Mouse (Mus musculus): ENCODE data around the gene Trmt2b. TPM values are rescaled to one million over a fixed set of nuclear protein-coding genes. Genes with fewer than 3 reads are reported as not detected.

Gene Trmt2b
- total and polyA plus RNA-seq, 3 experiments = 16.7 to 26.4 (median 19.2) TPM

GRCm38 (mm10) chrX:134174699-134175098, 102.1 kb downstream of the Trmt2b start:
- TF ChIP-seq JUN (IDR thresholded peaks at IDR 0.05; ENCODE audit: insufficient read depth, low read depth, low read length) (no peak), NELFE (IDR thresholded peaks at IDR 0.05; ENCODE audit: low read depth, low read length) (no peak), BHLHE40 (IDR thresholded peaks at IDR 0.05; ENCODE audit: low read depth, low read length) (no peak), RAD21 (IDR thresholded peaks at IDR 0.05; ENCODE audit: low read depth, low read length) (no peak), ZMIZ1 (IDR thresholded peaks at IDR 0.05; ENCODE audit: low read depth, low read length) (no peak), HCFC1 (IDR thresholded peaks at IDR 0.05; ENCODE audit: low read depth, low read length) (no peak), TCF12 (IDR thresholded peaks at IDR 0.05; ENCODE audit: low read depth, low read length) (no peak), KAT2A (IDR thresholded peaks at IDR 0.05; ENCODE audit: insufficient replicate concordance, low read length) (no peak), ZNF384 (IDR thresholded peaks at IDR 0.05; ENCODE audit: low read depth, low read length) (no peak), USF2 (conservative IDR thresholded peaks at IDR 0.05; ENCODE audit: low read depth, low read length) (no peak)
- dilution Hi-C loops (cut with MboI; ENCODE audit: extremely low pct_ligation_motif_present, extremely low pct_unique_long_range_greater_than_20kb, low sequenced_read_pairs) (no loop called here), in situ Hi-C loops (cut with MboI; ENCODE audit: low pct_ligation_motif_present, low pct_unique_long_range_greater_than_20kb, low sequenced_read_pairs) (no loop called here)
- Histone ChIP-seq H3K27ac (ENCODE audit: insufficient read depth, low read depth) (no peak overlapping the region), H3K27me3 (replicated peaks) (no peaks in the 10 kb centered on the region), H3K9ac (ENCODE audit: insufficient read depth, low read depth) (no peak overlapping the region), H3K79me2 (replicated peaks; ENCODE audit: control insufficient read depth, extremely low read depth, insufficient read depth, poor library complexity, severe bottlenecking) (no peaks in the 10 kb centered on the region), H3K9me3 (replicated peaks; ENCODE audit: low read length) (no peaks in the 10 kb centered on the region), H3K4me2 (ENCODE audit: insufficient read depth, low read depth, poor library complexity, severe bottlenecking) (no peak overlapping the region), H3K36me3 (replicated peaks in 1 of 2; ENCODE audit: control insufficient read depth in 1 of 2, insufficient read depth in 1 of 2, low read length in 1 of 2) (no peaks in the 10 kb centered on the region), H3K4me3 (replicated peaks in 1 of 3; ENCODE audit: low read depth in 2 of 3, low read length in 2 of 3, poor library complexity in 1 of 3) (no peak overlapping the region), H3K4me1 (ENCODE audit: control insufficient read depth in 1 of 2, insufficient read depth in 2 of 2) (peaks cover 0 to 27% of the 10 kb centered on the region in 2 experiments; a peak in 2 of 4 replicates)
- DNase-seq (ENCODE audit: extremely low read depth) = no peak

Other genes starting within 250 kb of the Trmt2b start
- gene Cstf2, start 217.8 kb downstream of the Trmt2b start, total RNA-seq (2012; rRNA removed) = 47.2 and 51.1 TPM in 2 replicates
- 67.9 and 73.5 TPM in 2 replicates for gene Cstf2, start 217.8 kb downstream of the Trmt2b start, total RNA-seq (2014; rRNA removed)
- gene Cstf2, start 217.8 kb downstream of the Trmt2b start, polyA plus RNA-seq (2012; ENCODE audit: insufficient read length, low read depth) = 89.8 and 113 TPM in 2 replicates
- gene Xkrx, start 114.9 kb downstream of the Trmt2b start, total RNA-seq (2012; rRNA removed) = 0.04 TPM in 1 of 2 replicates, not detected in the other
- gene Xkrx, start 114.9 kb downstream of the Trmt2b start, total RNA-seq (2014; rRNA removed) = not detected in 2 replicates
- 0.24 and 0.33 TPM in 2 replicates for gene Xkrx, start 114.9 kb downstream of the Trmt2b start, polyA plus RNA-seq (2012; ENCODE audit: insufficient read length, low read depth)
- gene Arl13a, start 89.5 kb downstream of the Trmt2b start, total RNA-seq (2012; rRNA removed) = not detected in 2 replicates
- 0.14 TPM in 1 of 2 replicates, not detected in the other for gene Arl13a, start 89.5 kb downstream of the Trmt2b start, total RNA-seq (2014; rRNA removed)
- gene Arl13a, start 89.5 kb downstream of the Trmt2b start, polyA plus RNA-seq (2012; ENCODE audit: insufficient read length, low read depth) = not detected in 2 replicates
- gene Nox1, start 55.0 kb downstream of the Trmt2b start, total RNA-seq (2012; rRNA removed) = 0.04 and 0.08 TPM in 2 replicates
- gene Nox1, start 55.0 kb downstream of the Trmt2b start, total RNA-seq (2014; rRNA removed) = 0.35 and 0.77 TPM in 2 replicates
- 0.47 and 0.61 TPM in 2 replicates for gene Nox1, start 55.0 kb downstream of the Trmt2b start, polyA plus RNA-seq (2012; ENCODE audit: insufficient read length, low read depth)
- gene Tmem35a, start 18.2 kb upstream of the Trmt2b start, total RNA-seq (2012; rRNA removed) = not detected in 2 replicates
- gene Tmem35a, start 18.2 kb upstream of the Trmt2b start, total RNA-seq (2014; rRNA removed) = not detected in 2 replicates
- not detected in 2 replicates for gene Tmem35a, start 18.2 kb upstream of the Trmt2b start, polyA plus RNA-seq (2012; ENCODE audit: insufficient read length, low read depth)
- 11.6 and 16.7 TPM in 2 replicates for gene Cenpi, start 31.1 kb upstream of the Trmt2b start, total RNA-seq (2012; rRNA removed)
- gene Cenpi, start 31.1 kb upstream of the Trmt2b start, total RNA-seq (2014; rRNA removed) = 40.9 and 48.1 TPM in 2 replicates
- gene Cenpi, start 31.1 kb upstream of the Trmt2b start, polyA plus RNA-seq (2012; ENCODE audit: insufficient read length, low read depth) = 22.2 and 28.3 TPM in 2 replicates
- 0.13 and 0.17 TPM in 2 replicates for gene Drp2, start 127.6 kb upstream of the Trmt2b start, total RNA-seq (2012; rRNA removed)
- gene Drp2, start 127.6 kb upstream of the Trmt2b start, total RNA-seq (2014; rRNA removed) = 0.19 and 0.22 TPM in 2 replicates
- gene Drp2, start 127.6 kb upstream of the Trmt2b start, polyA plus RNA-seq (2012; ENCODE audit: insufficient read length, low read depth) = 0.38 and 0.59 TPM in 2 replicates
- gene Taf7l, start 199.5 kb upstream of the Trmt2b start, total RNA-seq (2012; rRNA removed) = not detected in 2 replicates
- gene Taf7l, start 199.5 kb upstream of the Trmt2b start, total RNA-seq (2014; rRNA removed) = not detected in 2 replicates
- gene Taf7l, start 199.5 kb upstream of the Trmt2b start, polyA plus RNA-seq (2012; ENCODE audit: insufficient read length, low read depth) = not detected in 2 replicates

Data from CH12.LX (cell line).